Mouse (Mus musculus) adrenal gland, adult 18-20 months (tissue): ENCODE measurements around the gene Pth. TPM values are rescaled to one million over a fixed set of nuclear protein-coding genes. Genes with fewer than 3 reads are reported as not detected.

Experiments used
- total RNA-seq, 2 experiments: library from RNA; stranded (reverse); gene quantifications; 1 replicate in 1 of 2; 2 replicates in 1 of 2; pipeline ENCODE4 v1.2.3; 2021

Pth gene
- total RNA-seq, 2 experiments from 2014 or later, result not detected

Other genes starting within 250 kb of the Pth start
- 10 to 100 TPM; 41.9 to 45.7 TPM for gene Arntl, start 181.1 kb downstream of the Pth start, total RNA-seq
- 10 to 100 TPM; 15.0 to 18.6 TPM for gene Btbd10, start 19.2 kb downstream of the Pth start, total RNA-seq
- gene Far1, start 125.3 kb upstream of the Pth start, total RNA-seq, result 10 to 100 TPM; 41.3 to 47.6 TPM